Mouse (Mus musculus): Measurements from ENCODE around the gene Pde4c. TPM values are rescaled to one million over a fixed set of nuclear protein-coding genes. Genes with fewer than 3 reads are reported as not detected.

Pde4c gene
- total RNA-seq, 2 experiments from 2014 or later: 0.74 to 1.0 TPM

- DNase-seq: peak; percentile 81
These were observed 28.7 kb downstream of the Pde4c start for GRCm38 (mm10) chr8:70752000-70752764.

- DNase-seq: peak; percentile 93
These were observed 29.6 kb downstream of the Pde4c start for GRCm38 (mm10) chr8:70753151-70753550.

GRCm38 (mm10) chr8:70754043-70754870, 30.7 kb downstream of the Pde4c start, which contains the start of gene Rab3a:
TSS of gene Rab3a (plus strand) at chr8:70754679.
- peak; percentile 97 for DNase-seq

- peak; percentile 66 for DNase-seq
These were observed 31.5 kb downstream of the Pde4c start for GRCm38 (mm10) chr8:70754871-70755660.

- peak; percentile 12 for DNase-seq
These were observed 32.3 kb downstream of the Pde4c start for GRCm38 (mm10) chr8:70755661-70756475.

DNA sequence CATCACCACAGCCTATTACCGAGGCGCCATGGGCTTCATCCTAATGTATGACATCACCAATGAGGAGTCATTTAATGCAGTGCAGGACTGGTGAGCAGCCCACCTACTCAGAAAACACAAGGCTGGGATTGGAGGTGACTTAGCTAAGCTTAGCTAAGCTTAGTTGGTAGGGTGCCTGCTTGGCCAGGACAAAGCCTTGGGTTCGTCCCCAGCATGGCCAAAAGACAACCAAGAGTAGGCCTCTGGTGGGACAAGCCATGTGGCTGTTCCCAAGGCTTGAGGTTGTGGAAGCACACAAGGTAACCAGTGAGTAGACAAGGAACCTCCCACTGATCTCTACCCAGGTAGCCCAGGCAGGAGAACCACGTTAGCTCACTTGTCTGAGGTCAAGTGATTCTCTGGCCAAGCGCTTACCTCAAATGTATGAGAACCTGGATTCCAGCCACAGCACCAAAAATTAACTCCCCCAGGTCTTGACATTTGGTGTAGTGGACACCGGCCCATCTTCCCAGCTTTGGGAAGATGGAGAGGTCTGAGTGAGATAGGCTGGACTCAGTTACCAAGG, 33.0 kb downstream of the Pde4c start:
- no peak for DNase-seq

- peak; percentile 52 for DNase-seq
These were observed 34.2 kb downstream of the Pde4c start for GRCm38 (mm10) chr8:70757523-70758307.

GRCm38 (mm10) chr8:70758308-70758615, 34.7 kb downstream of the Pde4c start:
- DNase-seq: peak; percentile 5

- no peak for DNase-seq
These were observed 35.4 kb downstream of the Pde4c start for GRCm38 (mm10) chr8:70758616-70759561.

DNA sequence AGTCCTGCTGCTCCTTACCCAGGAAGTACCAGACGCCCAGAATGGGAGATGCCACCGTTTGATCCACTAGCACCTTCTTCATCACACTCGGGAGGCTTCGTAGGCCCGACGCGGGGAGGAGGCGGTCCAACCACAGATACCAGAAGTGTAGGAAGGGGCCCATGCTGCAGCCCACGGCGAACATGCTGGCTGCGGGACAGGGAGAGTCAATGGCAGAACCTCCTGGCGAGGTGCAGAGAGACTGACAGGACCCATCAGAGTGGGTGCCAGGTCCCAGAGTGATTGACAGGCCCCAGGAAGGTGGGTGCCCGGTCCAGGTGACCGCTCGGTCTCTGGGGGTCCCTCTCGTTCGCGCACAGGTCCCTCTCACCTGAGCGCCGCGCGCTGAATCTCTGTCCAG, 36.8 kb downstream of the Pde4c start:
- no peak for DNase-seq

DNA sequence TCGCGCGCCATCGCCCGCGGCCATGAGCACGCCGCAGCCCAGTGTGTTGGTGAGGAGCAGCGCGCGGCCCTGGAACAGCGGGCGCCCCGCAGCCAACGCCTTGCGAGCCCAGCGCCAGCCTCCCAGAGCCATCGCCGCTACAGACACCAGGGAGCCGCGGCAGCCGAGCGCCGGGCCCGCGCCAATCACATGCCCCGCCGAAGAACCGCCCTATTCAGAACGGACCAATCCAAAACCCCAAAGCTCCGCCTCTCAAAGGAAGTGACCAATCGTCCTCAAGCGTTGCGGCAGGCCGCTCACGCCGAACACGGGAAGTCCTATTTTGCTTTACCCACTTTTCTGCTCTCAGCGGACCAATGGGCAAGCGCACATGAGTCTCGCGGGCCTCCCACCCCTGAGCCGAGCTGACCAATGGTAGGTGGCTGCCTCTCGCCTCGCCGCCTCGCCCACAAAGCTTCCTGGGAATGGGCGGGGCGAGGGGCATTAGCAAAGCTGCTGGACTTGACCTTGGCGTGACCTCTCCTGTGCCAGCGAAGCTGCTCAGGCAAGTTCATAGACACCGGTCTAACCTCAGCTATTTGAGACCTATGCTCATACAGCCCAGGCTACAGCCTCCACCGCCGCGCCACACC, 37.4 kb downstream of the Pde4c start, which contains the start of gene Mpv17l2:
Gene Mpv17l2, minus strand, starts transcription at position 172 of the 632 bp plus-strand sequence.
- peak; percentile 96 for DNase-seq

GRCm38 (mm10) chr8:70762118-70762517, 38.6 kb downstream of the Pde4c start:
- DNase-seq: no peak

DNA sequence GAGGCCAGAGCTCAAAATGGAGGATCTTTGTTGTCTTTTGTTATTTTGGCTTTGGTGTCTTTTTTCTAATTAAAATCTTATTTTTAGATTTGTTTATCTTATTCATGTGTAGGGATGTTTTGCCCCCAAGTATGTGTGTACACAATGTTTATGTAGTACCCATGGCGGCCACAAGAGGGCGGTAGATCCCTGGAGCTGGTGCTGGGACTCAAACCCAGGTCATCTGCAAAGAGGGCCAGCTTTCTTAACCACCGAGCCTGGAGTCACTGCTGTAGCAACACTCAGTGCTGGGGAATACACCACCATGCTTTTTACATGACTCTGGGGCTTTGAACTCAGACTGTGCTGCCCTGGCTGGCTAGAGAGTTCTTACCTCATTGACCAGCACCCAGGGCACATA, 39.8 kb downstream of the Pde4c start:
- DNase-seq: peak; percentile 64

DNA sequence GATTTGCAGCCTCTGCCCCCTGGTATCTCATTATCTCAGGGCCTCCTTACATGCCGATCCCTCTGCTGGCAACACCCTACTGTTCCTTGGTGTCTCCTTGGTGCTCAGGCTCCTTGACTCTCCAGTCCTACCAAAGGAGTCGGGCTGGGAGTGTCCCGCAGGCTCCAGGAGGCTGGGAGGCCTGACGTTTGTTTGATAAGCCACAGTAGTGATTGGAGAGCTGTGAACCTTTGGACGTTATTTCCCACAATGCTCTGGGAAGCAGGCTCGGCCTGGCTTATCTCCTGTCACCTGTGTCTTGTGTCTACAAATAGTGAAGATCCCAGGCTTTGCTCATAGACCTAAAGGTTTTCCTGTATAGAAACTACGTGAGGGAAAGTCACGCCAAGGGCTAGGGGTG, 40.5 kb downstream of the Pde4c start:
- DNase-seq: no peak

- DNase-seq: no peak
These were observed 41.2 kb downstream of the Pde4c start for GRCm38 (mm10) chr8:70764676-70765075.

- DNase-seq: no peak
These were observed 41.8 kb downstream of the Pde4c start for GRCm38 (mm10) chr8:70765329-70765728.

GRCm38 (mm10) chr8:70765838-70766570, 42.5 kb downstream of the Pde4c start:
- peak; percentile 47 for DNase-seq
